Mouse (Mus musculus) inflammation-experienced regulatory T-cells, adult 6 months (primary cell): Measurements from ENCODE around the gene Ccdc148. TPM values are rescaled to one million over a fixed set of nuclear protein-coding genes. Genes with fewer than 3 reads are reported as not detected.
A peak's percentile ranks its signal among the peaks of the same experiment; 100 is the strongest.

Source experiments
- ATAC-seq: one replicate; pipeline ENCODE4 v1.8.0; 2017
- polyA plus RNA-seq, 3 experiments: library from polyadenylated mRNA; unstranded; fragments of 100-300 nt; shearing (Covaris generic); gene quantifications; one replicate each; pipeline ENCODE4 v1.2.1; 2017

Gene Ccdc148
- polyA plus RNA-seq: 1 to 10 TPM in 2 of 3 experiments, under 1 TPM in 1; 0.66 to 1.6 (median 1.1) TPM

- ATAC-seq: peak; percentile 90
Measured at GRCm38 (mm10) chr2:59160605-59160963, at the start of gene Ccdc148, which contains the start of gene Pkp4. Ccdc148 (minus strand) TSS chr2:59160683. Pkp4 (plus strand) TSS chr2:59160850.

GRCm38 (mm10) chr2:59208276-59208675, 47.8 kb upstream of the Ccdc148 start:
- no peak for ATAC-seq

GRCm38 (mm10) chr2:59207725-59208124, 47.2 kb upstream of the Ccdc148 start:
- no peak for ATAC-seq

GRCm38 (mm10) chr2:59207240-59207639, 46.8 kb upstream of the Ccdc148 start:
- ATAC-seq: no peak

GRCm38 (mm10) chr2:59206190-59206589, 45.7 kb upstream of the Ccdc148 start:
- no peak for ATAC-seq

- no peak for ATAC-seq
Measured at GRCm38 (mm10) chr2:59205092-59205491, 44.6 kb upstream of the Ccdc148 start.

- ATAC-seq: peak; percentile 61
Measured at GRCm38 (mm10) chr2:59203627-59204425, 43.3 kb upstream of the Ccdc148 start.

GRCm38 (mm10) chr2:59202930-59203329, 42.4 kb upstream of the Ccdc148 start:
- no peak for ATAC-seq

- no peak for ATAC-seq
Measured at GRCm38 (mm10) chr2:59200511-59200910, 40.0 kb upstream of the Ccdc148 start.

- ATAC-seq: no peak
Measured at GRCm38 (mm10) chr2:59199476-59199976, 39.0 kb upstream of the Ccdc148 start.

GRCm38 (mm10) chr2:59197156-59197555, 36.7 kb upstream of the Ccdc148 start:
- ATAC-seq: no peak

GRCm38 (mm10) chr2:59193117-59193516, 32.6 kb upstream of the Ccdc148 start:
- ATAC-seq: no peak

- no peak for ATAC-seq
Measured at GRCm38 (mm10) chr2:59191466-59191865, 31.0 kb upstream of the Ccdc148 start.

GRCm38 (mm10) chr2:59190186-59190585, 29.7 kb upstream of the Ccdc148 start:
- no peak for ATAC-seq

GRCm38 (mm10) chr2:59189661-59190185, 29.2 kb upstream of the Ccdc148 start:
- no peak for ATAC-seq

- ATAC-seq: no peak
Measured at GRCm38 (mm10) chr2:59188306-59188705, 27.8 kb upstream of the Ccdc148 start.

- no peak for ATAC-seq
Measured at GRCm38 (mm10) chr2:59186966-59187365, 26.5 kb upstream of the Ccdc148 start.

- no peak for ATAC-seq
Measured at GRCm38 (mm10) chr2:59186122-59186521, 25.6 kb upstream of the Ccdc148 start.

GRCm38 (mm10) chr2:59184107-59185064, 23.9 kb upstream of the Ccdc148 start:
- no peak for ATAC-seq

- ATAC-seq: no peak
Measured at GRCm38 (mm10) chr2:59183541-59183940, 23.1 kb upstream of the Ccdc148 start.

GRCm38 (mm10) chr2:59181321-59182113, 21.0 kb upstream of the Ccdc148 start:
- ATAC-seq: no peak

GRCm38 (mm10) chr2:59179487-59179886, 19.0 kb upstream of the Ccdc148 start:
- no peak for ATAC-seq
